27 mouse cellular contexts compared by ENCODE assay signal in the genomic region with DNA sequence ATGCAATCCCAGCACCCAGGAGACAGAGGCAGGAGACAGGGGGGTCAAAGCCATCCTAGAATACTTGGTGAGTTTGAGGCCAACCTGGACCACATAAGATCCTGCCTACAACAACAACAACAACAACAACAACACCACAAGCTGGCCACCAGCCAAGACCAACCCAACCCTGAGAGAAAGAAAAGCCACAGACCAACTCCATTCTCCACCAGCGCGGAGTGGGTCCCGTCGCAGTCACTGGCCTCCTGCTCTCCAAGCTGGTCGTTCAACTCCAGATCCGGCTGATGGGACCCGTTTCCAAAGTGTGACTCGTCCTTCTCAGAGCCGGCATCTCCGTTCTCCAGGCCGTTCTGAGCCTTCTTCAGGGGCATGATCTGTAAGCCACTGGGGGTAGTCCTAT.
"Had no signal": no experiment of that assay in that cellular context is flagged by ENCODE, and none has a peak within 500 bp of the region (broad histone marks: within the 10 kb centered on the region; RNA-seq: fewer than 3 reads in every experiment).

No protein-coding gene starts in this region.

- H3K4me1 ChIP-seq: forebrain, embryonic 10.5 days had no signal

- ATAC-seq: forebrain, embryonic 13.5 days; forebrain, embryonic 14.5 days; forebrain, embryonic 15.5 days; forebrain, embryonic 16.5 days; forebrain, postnatal 0 days had no signal

- DNase-seq: cerebellum, adult 2 months; cerebellum, adult 8-10 months; cerebellum, adult 9-10 months; cerebellum, adult 9-11 months; cerebellum, postnatal 10 days; cerebellum, postnatal 14 days; cerebellum, postnatal 36 days; embryo, embryonic 11 days; forebrain, postnatal 0 days; gastrocnemius, adult 2 months; gastrocnemius, postnatal 10 days; gastrocnemius, postnatal 14 days; gastrocnemius, postnatal 25 days; gastrocnemius, postnatal 36 days; heart, adult 18-20 months; heart, adult 2 months had no signal

- H3K27me3 ChIP-seq: embryonic facial prominence, embryonic 12.5 days; embryonic facial prominence, embryonic 13.5 days; embryonic facial prominence, embryonic 15.5 days; forebrain, embryonic 12.5 days; forebrain, embryonic 13.5 days; forebrain, embryonic 15.5 days had no signal

- H3K4me3 ChIP-seq: embryonic facial prominence, embryonic 10.5 days; embryonic facial prominence, embryonic 12.5 days; embryonic facial prominence, embryonic 13.5 days; embryonic facial prominence, embryonic 15.5 days; erythroblast, embryonic 14.5 days; forebrain, embryonic 10.5 days; forebrain, embryonic 12.5 days; forebrain, embryonic 13.5 days; forebrain, embryonic 15.5 days; gastrocnemius, adult 2 months; heart, adult 2 months had no signal

- H3K9me3 ChIP-seq: embryonic facial prominence, embryonic 10.5 days; embryonic facial prominence, embryonic 12.5 days; embryonic facial prominence, embryonic 13.5 days; embryonic facial prominence, embryonic 15.5 days; forebrain, embryonic 10.5 days; forebrain, embryonic 12.5 days; forebrain, embryonic 13.5 days; forebrain, embryonic 15.5 days had no signal

- H3K27ac ChIP-seq: embryonic facial prominence, embryonic 10.5 days; embryonic facial prominence, embryonic 12.5 days; embryonic facial prominence, embryonic 13.5 days; embryonic facial prominence, embryonic 15.5 days; forebrain, embryonic 10.5 days; forebrain, embryonic 12.5 days; forebrain, embryonic 13.5 days; forebrain, embryonic 15.5 days; gastrocnemius, adult 2 months; heart, adult 2 months had no signal

- H3K36me3 ChIP-seq: embryonic facial prominence, embryonic 10.5 days; embryonic facial prominence, embryonic 12.5 days; embryonic facial prominence, embryonic 15.5 days; forebrain, embryonic 10.5 days; forebrain, embryonic 12.5 days; forebrain, embryonic 15.5 days had no signal

- H3K4me2 ChIP-seq: embryonic facial prominence, embryonic 12.5 days; embryonic facial prominence, embryonic 13.5 days; embryonic facial prominence, embryonic 15.5 days; forebrain, embryonic 12.5 days; forebrain, embryonic 13.5 days; forebrain, embryonic 15.5 days had no signal

- H3K9ac ChIP-seq: embryonic facial prominence, embryonic 12.5 days; embryonic facial prominence, embryonic 13.5 days; embryonic facial prominence, embryonic 15.5 days; forebrain, embryonic 12.5 days; forebrain, embryonic 13.5 days; forebrain, embryonic 15.5 days; forebrain, postnatal 0 days had no signal
